Mouse (Mus musculus): ENCODE measurements around the gene Naaladl1.

Naaladl1 gene

DNA sequence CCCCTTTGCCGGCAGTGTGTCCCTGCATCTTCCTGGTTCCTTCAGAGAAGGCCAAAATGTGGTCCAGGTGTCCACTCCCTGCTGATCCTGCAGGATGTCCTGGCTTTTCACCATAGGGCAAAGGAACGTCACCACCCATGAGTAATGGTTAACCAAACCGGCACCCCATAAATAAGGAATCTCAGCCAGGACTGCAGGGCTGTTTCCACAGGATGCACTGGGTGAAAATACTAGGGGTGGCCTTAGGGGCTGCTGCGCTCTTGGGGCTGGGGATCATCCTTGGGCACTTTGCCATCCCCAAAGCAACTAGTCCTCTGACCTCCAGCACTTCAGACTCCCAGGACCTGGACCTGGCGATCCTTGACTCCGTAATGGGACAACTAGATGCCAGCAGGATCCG lies at the start of gene Naaladl1:
Naaladl1 (plus strand) TSS at position 197 of the 400 bp plus-strand sequence.
- no peak for DNase-seq (ENCODE audit: low spot score in 2 of 2)

DNA sequence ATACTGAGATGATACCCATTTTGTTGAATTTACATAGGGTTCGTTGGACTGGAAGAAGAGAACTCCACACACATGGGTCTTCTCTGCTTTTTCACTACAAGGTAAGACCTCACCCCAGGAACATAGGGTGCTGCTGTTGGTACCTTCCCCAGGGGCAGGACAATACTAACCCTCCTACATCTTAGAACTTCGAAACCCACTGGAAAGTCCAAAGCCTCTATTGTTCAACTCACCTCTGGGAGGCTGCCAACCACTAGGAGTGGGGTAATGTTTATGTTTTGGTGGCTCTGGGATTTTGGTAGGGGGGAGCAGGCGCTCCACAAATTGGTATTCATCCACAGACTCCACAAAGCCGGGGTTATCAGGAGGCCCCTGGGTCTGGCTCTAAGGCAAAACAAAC lies 48.9 kb upstream of the Naaladl1 start:
- no peak for DNase-seq (ENCODE audit: low spot score in 2 of 2)

DNA sequence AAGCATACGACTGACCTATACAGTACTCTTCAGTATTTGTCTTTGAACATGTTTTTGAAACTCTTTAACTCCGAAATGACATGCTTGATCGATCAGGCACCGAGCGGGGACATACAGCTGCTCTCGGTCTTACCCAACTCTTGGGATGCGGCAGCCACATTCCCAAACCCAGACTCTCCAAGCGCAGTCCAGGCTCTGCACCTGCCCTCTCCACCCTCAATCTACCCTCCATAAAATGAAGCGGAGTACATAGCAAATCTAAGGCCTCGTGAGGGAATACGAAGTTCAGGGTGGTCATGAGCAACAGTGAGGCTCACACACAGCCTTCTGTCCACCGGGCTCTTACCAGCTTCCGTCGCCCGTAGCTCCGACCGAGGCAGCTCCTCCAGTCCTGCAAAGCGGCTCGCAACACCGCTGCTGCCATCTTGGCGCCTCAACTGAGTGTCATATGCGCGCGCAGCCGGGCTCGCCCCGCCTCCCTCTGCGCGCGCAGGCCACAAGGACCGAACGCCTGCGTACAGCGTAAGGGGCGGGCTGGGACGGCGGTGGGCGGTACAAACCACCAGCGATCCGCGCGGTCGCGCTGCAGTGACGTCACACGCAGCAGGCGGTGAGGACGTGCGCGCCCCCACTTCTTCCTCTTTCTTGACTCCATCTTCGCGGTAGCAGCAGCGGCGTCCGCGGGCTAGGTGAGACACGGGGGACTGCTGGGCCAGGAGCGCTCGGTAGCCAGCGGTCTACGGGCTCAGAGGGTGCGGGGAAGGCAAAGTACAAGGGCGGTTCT lies 48.1 kb upstream of the Naaladl1 start, which contains the start of the genes Mrpl49 and Fau:
Mrpl49 (minus strand) TSS at position 473 of the 784 bp plus-strand sequence.
Fau (plus strand) TSS at position 532 of the 784 bp plus-strand sequence.
- DNase-seq (ENCODE audit: low spot score in 2 of 2): peak; percentile 98 to 99

DNA sequence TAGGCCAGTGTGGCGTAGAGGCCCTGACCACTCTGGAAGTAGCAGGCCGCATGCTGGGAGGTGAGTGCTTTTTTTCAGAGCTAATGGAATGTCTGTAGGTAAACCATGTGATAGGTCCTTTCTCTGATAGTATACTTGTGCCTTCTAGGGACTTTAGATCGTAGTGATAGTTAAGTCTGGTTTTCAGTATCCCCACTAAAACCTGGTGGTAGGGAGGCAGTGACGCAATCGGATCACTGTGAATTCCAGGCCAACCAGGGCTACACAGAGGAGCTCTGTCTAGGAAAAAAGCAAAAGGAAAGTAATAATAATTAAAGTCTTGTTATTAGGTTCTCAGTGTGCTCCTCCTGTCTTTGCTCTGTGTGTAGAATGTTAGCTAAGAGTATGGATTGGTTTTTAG lies 47.1 kb upstream of the Naaladl1 start:
- DNase-seq (ENCODE audit: low spot score in 2 of 2): no peak

DNA sequence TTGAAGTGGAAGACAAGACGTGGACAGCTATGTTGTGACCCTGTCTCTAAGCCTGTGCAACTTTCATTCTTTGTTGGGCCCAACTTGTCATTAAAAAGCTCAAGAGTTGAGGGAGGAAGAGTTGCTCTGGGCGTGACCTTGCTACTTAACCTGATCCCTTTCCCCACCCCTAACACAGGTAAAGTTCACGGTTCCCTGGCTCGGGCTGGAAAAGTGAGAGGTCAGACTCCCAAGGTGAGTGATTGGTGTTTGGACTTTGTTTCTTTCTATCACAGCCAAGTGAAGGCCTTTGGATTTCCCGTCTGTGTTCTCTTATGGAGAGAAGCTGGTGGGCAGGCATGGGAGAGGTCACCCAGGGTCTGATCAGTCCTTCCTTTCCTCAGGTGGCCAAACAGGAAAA lies 46.6 kb upstream of the Naaladl1 start:
- DNase-seq (ENCODE audit: low spot score in 2 of 2): no peak

DNA sequence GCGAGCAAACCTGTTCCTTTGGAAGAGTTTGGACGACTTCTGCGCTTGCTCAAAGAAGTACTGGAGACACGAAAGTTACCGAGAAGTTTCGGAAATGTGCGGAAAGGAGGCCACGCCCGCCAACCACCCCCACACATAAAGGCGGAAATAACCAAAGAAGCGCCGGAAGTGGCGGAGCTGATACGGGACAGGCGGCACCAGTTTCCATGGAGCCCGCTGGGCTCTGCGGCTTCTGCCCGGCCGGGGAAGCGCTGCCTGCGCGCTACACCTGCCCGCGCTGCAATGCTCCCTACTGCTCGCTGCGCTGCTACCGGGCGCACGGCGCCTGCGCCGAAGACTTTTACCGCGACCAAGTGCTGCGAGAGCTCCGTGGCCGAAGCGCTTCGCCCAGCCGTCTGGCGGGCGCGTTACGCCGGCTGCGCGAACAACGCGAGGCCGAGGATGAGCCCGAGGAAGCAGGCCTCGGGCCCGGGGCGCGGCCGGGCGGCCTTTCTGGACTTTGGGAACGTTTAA lies 44.5 kb upstream of the Naaladl1 start, which contains the start of gene Znhit2:
Znhit2 (plus strand) TSS at position 172 of the 513 bp plus-strand sequence.
- DNase-seq (ENCODE audit: low spot score in 2 of 2): peak; percentile 91 to 93

DNA sequence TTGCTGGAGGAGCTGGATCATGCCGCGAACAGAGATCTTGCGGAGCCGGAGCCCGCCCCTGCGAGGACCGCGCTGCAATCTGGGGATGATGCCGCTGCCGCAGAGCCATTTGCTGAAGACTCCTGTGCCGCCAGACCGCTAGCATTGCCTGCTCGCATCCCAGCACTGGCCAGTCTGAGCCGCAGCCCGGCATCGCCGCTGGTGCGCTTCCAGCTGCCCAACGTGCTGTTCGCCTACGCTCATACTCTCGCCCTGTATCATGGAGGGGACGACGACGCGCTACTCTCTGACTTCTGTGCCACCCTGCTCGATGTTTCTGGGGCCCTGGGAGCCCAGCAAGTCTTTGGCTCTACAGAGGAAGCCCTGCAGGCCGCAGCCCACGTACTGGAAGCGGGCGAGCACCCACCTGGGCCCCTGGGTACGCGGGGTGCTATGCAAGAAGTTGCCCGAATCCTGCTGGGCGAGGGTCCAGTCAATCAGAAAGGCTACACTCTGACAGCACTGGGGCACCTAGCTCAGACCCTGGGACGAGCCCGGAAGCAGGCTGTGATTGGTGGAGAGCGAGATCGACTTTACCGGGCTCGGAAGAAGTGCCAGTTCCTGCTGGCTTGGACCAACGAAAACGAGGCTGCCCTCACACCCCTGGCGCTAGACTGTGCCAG lies 43.8 kb upstream of the Naaladl1 start:
- DNase-seq (ENCODE audit: low spot score in 2 of 2): peak in 1 of 2 experiments; percentile 53

DNA sequence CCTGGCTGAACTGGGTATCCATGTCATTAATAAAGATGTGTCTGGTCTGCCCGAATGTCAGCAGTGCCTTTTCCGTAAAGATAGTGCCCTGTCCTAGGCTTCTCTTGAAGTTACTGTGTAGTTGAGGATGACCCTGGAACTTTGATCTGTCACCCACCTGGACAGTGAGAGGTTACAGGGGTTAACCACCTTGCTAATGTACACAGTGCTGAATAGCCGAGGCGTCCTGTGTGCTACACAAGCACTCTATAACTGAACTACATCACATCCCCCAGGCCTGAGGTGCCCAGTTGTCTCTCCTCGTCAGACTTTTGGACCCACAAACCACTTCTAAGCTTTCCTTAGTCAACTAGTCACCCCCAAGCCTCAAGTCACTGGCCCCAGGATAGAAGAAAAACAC lies 43.2 kb upstream of the Naaladl1 start:
- no peak for DNase-seq (ENCODE audit: low spot score in 2 of 2)

DNA sequence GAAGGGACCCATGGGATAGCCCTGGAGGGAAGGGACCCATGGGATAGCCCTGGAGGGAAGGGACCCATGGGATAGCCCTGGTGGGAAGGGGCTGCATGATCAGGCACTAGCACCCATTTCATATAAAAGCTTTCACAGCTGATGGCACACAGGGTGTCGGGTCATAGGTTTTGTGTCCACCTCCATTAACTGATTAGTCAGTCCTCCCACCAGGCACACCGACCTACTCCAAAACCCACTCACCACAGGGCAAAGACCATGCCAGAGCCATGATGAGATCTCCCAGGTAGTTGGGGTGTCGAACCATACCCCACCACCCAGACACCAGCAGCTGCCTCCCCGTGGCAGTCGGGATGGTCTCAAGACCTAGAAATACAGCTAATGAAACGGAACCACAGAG lies 42.5 kb upstream of the Naaladl1 start:
- DNase-seq (ENCODE audit: low spot score in 2 of 2): no peak

DNA sequence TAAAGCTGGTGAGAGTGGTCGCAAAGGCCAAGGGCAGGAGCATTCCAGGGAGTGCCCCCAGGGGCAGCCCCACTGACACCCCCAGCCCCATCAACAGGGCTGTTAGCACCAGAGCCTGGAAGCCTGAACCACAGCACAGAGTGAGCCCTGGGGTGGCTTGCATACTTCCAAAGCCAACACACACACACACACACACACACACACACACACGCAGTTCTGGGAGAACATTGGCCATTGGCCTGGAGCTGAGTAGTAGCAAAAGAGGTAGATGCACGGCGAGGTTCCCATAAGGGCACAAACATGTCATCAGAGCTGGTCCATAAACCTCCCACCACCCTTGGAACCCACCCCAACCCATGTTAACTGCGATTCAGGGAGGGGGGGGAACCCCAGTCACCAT lies 39.0 kb upstream of the Naaladl1 start:
- DNase-seq (ENCODE audit: low spot score in 2 of 2): no peak

DNA sequence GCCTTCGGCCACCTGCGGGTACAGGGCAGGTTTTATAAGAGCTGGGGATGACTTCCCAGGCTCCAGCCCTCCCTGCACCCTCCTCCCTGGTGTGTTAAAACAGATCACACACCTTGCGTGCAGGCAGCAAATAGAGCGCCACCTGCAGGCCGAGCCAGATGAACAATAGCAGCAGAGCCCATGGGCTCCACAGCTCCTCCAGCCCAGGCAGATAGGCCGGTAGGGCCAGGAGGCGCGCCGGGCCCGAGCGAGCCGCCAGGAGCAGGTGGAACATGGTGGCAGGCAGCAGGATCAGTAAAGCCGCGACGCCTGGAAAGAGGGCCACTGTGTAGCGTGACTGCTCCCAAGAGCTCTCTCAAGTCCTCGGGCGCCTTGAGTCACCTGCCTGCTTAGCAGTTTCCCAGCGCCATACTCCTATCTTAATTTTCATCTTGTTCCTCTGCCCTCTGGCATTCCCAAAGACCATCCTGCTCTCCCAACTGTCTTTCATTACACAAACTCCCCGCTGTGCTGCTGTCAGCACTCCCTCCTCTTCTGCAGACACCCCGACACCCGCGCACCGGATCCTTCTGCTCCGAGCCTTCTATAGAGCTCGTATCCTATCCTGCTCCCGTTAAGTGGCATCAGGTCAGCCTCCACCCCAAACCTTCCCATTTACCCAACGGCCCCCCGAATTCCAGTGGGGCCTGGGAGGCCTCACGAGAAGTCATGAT lies 38.4 kb upstream of the Naaladl1 start:
- peak; percentile 73 to 83 for DNase-seq (ENCODE audit: low spot score in 2 of 2)

DNA sequence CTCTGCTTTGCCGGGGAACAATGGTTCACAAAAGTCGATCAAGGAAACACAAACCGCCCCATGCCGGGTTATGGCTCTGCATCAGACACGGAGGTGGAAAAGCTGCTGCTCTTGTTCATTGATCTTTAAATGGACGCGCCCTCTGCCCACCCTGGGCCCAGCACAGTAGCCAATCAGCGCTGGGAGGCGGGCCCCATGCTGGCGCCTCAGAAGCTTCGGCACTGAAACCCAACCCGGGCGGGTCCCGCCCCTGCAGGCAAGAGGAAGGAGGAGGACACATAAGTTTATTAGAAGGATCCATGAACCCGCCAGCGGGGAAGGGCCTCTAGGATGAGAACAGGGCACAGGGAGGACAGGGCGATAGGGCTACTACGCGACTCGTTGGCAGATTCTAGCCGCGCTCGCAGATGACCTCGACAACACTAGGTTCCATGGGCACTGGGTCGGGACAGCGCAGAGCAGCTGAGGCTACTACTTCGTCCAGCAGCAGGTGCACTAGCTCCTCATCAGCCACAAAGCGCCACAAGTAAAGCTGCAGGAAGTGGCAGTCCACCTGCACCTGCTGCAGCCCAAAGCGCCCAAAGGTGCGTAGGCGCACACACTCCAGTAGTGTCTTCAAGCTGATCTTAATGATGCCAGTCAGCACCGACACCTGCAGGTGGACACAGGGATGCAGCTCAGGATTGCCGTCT lies 37.7 kb upstream of the Naaladl1 start, which contains the start of gene Tm7sf2:
Tm7sf2 (minus strand) TSS at position 650 of the 692 bp plus-strand sequence.
- peak; percentile 88 to 90 for DNase-seq (ENCODE audit: low spot score in 2 of 2)

DNA sequence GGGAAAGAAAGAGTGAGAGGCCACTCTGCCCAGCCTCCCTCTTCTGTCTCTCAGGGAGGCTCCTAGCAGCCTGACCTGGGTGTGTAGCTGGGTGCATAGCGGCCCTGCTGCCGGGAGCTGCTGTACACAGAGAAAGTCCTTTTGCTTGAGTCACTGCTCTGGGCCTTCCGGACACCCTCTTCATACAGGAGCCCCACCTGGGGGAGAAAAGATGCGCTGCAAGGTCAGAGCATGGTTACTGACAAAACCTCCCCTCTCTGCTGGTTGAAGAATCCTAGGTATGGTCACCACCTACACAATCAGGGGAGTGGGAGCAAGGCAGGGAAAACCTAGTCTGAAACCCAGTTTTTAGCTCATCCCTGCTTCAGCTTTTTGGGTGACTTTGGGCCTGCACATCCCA lies 36.6 kb upstream of the Naaladl1 start:
- DNase-seq (ENCODE audit: low spot score in 2 of 2): no peak

DNA sequence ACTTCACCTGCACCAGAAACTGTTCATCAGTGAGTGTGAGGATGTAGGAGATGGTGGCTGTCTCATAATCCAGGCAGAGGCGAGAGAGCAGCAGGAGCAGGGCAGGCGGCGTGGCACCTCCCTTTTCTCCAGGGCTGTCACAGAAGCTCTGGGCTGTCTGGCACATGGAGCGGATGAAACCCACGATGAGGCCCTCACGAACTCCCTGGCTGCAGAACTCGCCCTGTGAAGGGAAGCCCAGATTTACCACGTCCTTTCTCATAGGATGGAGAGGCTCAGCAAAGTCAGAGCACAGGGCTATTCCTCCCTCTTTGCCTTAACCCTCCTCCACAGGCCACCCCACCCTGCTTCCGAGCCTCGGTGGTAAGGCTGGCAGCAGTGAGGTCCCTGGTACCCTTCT lies 35.7 kb upstream of the Naaladl1 start:
- DNase-seq (ENCODE audit: low spot score in 2 of 2): no peak

DNA sequence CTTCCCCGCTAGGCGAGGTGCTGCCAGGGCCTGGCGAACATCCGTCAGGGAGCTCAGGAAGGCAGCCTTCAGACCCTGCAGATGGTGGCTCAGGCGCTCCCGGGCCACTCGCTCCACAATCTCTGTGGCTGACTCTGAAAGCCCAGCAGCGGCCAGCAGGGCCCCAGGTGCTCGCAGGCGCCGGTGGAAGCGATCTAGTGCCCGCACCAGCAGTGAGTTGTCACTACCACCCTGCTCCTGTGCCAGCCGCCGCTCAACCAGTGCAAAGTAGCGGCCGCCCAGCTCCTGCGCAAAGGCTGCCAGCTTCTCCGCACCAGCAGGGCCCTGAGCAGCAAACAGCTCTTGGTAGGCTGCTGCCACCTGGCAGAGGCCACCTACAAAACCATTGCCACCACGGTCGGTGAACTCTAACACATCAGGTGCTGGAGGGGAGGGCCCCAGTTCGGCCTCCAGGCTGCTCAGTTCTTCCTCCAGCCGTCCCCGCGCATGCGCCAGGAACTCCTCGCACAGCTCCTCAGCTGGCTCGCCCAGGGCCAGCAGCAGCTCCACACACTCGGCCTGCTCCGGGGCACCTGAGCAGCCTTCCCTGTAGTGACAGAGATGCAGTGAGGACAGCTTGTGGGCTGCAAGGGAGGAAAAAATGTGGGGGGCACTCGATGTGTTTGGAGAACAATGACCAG lies 34.9 kb upstream of the Naaladl1 start:
- DNase-seq (ENCODE audit: low spot score in 2 of 2): no peak

DNA sequence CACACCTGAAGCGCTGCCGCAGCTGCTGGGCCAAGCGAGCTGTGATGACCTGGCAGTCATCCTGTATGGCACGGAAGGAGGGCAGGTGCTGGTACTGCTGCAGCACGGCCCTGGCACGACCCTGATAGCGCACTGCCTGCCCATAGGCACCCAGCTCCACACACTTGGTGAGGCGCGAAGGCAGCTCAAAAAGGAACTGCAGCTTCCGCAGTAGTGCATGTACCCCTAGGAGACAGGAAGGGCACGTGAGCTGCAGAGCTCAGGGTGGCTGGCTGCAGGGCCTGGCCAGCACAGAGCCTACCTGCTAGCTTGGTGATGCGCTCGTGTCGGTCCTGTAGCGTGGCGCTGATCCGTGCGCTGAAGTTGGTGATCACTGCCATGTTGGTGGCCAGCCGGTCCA lies 34.3 kb upstream of the Naaladl1 start:
- DNase-seq (ENCODE audit: low spot score in 2 of 2): no peak

DNA sequence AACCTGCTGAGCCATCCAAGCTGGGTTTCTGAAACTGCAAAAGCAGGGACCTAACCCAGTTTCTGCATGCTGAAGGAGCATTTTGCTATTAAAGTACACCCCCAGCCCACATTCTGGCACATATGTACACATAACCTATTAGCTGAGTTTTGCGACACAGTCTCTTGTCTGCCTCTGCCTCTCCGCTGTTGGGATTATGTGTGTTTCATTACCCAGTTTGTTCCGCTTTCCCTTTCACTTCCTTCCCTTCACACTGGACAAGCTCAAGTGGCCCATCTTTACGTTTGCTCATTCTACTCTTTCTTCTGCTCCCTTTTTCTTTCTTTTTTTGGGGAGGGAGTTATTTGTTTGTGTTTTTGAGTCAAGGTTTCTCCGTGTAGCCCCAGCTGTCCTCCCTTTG lies 31.7 kb upstream of the Naaladl1 start:
- no peak for DNase-seq (ENCODE audit: low spot score in 2 of 2)

DNA sequence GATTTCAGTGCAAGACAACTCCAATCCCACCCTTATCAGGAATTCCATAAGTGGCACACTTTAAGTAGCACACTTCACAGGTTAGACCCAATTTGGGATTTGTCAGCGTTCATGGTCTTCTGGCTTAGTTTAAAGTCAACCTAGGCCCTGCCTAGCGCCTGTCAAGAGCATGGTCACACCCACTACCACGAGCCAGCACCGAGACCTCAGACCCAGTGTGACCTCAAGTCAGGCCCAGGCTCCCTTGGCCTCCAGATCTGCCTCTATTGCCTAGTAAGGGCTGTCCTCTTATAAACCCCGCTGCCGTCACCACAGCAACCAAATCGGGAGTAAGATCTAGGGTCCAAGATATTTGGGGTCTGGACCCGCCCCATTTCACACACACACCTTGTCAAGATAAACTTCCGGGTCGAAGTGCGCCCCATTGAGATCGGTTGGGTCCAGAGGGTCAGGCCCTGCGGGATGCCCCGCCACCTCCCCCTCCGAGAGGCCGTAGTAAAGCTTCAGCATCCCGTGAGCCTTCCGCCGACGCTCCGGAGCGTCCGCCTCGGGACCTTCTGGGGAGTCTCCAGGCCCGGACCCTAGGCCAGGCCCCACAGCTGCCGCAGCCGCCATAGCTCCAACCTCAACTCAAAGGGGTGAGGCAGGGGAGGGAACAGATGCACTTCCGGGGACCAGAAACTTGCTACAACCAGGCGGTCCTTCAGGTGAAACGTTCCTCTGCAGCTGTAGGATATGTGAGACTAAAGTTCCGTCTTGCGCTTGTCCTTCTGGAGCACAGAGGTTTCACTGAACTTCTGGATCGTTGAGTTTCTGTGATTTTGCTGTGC lies 28.8 kb upstream of the Naaladl1 start, which contains the start of gene Vps51:
Vps51 (minus strand) TSS at position 668 of the 830 bp plus-strand sequence.
- peak; percentile 75 to 82 for DNase-seq (ENCODE audit: low spot score in 2 of 2)

DNA sequence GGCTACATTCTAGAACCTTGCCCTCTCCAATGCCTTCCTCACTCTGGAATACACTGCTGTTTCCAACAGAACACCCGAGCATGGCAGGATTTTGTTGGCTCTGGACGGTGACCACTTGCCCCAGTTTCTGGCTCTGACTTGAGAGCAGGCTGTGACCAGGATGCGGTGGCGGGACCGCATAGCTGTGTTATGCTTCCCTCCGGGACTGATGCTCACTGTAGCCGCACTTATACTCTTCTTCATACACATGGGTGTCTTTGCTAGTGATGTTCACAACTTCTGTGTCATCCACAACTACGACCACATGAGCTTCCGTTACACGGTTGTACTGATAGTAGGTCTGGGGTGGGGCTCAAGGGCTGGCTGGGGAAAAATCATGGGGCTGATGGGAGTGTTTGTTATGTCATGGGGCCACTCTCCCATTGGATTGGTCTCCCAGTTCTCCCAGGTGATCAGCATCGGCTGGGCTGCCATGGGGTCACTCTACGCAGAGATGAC lies 25.6 kb upstream of the Naaladl1 start, which contains the start of gene Tmem262:
Tmem262 (plus strand) TSS at position 51 of the 498 bp plus-strand sequence.
- no peak for DNase-seq (ENCODE audit: low spot score in 2 of 2)

Measured in frontal cortex, postnatal 10 days (tissue).